8 mouse cellular contexts compared by ENCODE assay signal in genomic region chr9:104407559-104408376, GRCm38 (mm10).
DNase-seq lines count a peak whose midpoint lies in the region; ATAC-seq lines count a peak whose summit lies in the region.

No protein-coding gene starts in this region.

- H3K27ac ChIP-seq in forebrain, embryonic 12.5 days: no peak overlapping the region
- peak overlapping the region; percentile 59 for H3K27ac ChIP-seq in intestine, embryonic 16.5 days (ENCODE audit: low read length)
- H3K27ac ChIP-seq in liver, embryonic 16.5 days (ENCODE audit: low read length): no peak overlapping the region
- no peak overlapping the region for H3K27ac ChIP-seq in neural tube, embryonic 12.5 days

- peak overlapping the region; percentile 55 for H3K4me2 ChIP-seq in forebrain, embryonic 12.5 days
- peak overlapping the region; percentile 54 for H3K4me2 ChIP-seq in intestine, embryonic 16.5 days (ENCODE audit: low read depth, low read length)
- peak overlapping the region; percentile 52 for H3K4me2 ChIP-seq in liver, embryonic 16.5 days (ENCODE audit: low read depth, low read length)
- peak overlapping the region; percentile 63 for H3K4me2 ChIP-seq in neural tube, embryonic 12.5 days (replicated peaks)

- no peak overlapping the region for H3K9ac ChIP-seq in forebrain, embryonic 12.5 days
- H3K9ac ChIP-seq in intestine, embryonic 16.5 days (ENCODE audit: low read depth, low read length): peak overlapping the region; percentile 61
- no peak overlapping the region for H3K9ac ChIP-seq in liver, embryonic 16.5 days (ENCODE audit: low read depth, low read length)
- no peak overlapping the region for H3K9ac ChIP-seq in neural tube, embryonic 12.5 days

- intact Hi-C loops in heart, postnatal 14 days (cut with DNase I): no loop called here

- peak overlapping the region; percentile 28 for H3K4me3 ChIP-seq in forebrain, embryonic 12.5 days (replicated peaks)
- H3K4me3 ChIP-seq in intestine, embryonic 16.5 days (ENCODE audit: low read length): peak overlapping the region; percentile 41
- 0 out of 2 replicates have a peak overlapping the region, but pooled peaks have one; percentile 3 for H3K4me3 ChIP-seq in liver, embryonic 16.5 days (ENCODE audit: low read depth, low read length)
- no peak overlapping the region for H3K4me3 ChIP-seq in neural tube, embryonic 12.5 days

- no peaks in the 10 kb centered on the region for H3K36me3 ChIP-seq in forebrain, embryonic 12.5 days (replicated peaks)
- no peaks in the 10 kb centered on the region for H3K36me3 ChIP-seq in intestine, embryonic 16.5 days (ENCODE audit: control insufficient read depth, insufficient read depth, low read length)
- H3K36me3 ChIP-seq in liver, embryonic 16.5 days (ENCODE audit: control insufficient read depth, insufficient read depth): no peaks in the 10 kb centered on the region
- H3K36me3 ChIP-seq in neural tube, embryonic 12.5 days: no peaks in the 10 kb centered on the region

- WGBS in forebrain, embryonic 12.5 days: 21% methylated on average over 17 of the region's 18 CpGs
- WGBS in intestine, embryonic 16.5 days: 22% methylated on average over 18 of the region's 18 CpGs
- WGBS in liver, embryonic 16.5 days (ENCODE audit: insufficient replicate concordance): 16% methylated on average over 18 of the region's 18 CpGs
- WGBS in neural tube, embryonic 12.5 days: 23% methylated on average over 18 of the region's 18 CpGs

- DNase-seq in heart, adult 11 months: peak; percentile 89
- no peak for DNase-seq in heart, postnatal 14 days
- peak; percentile 32 for DNase-seq in R1 (ENCODE audit: low read depth, low spot score)
- no peak for DNase-seq in cerebellum, postnatal 4 days (ENCODE audit: low spot score in 2 of 2)

- H3K9me3 ChIP-seq in forebrain, embryonic 12.5 days: no peaks in the 10 kb centered on the region
- no peaks in the 10 kb centered on the region for H3K9me3 ChIP-seq in intestine, embryonic 16.5 days (ENCODE audit: control insufficient read depth, low read length)
- H3K9me3 ChIP-seq in liver, embryonic 16.5 days (replicated peaks; ENCODE audit: control insufficient read depth, low read length): no peaks in the 10 kb centered on the region
- no peaks in the 10 kb centered on the region for H3K9me3 ChIP-seq in neural tube, embryonic 12.5 days

- peaks cover 12% of the 10 kb centered on the region for H3K4me1 ChIP-seq in forebrain, embryonic 12.5 days
- H3K4me1 ChIP-seq in intestine, embryonic 16.5 days (ENCODE audit: control insufficient read depth, insufficient read depth, low read length): 0 out of 2 replicates have a peak, but pooled peaks cover 4% of the 10 kb centered on the region
- no peaks in the 10 kb centered on the region for H3K4me1 ChIP-seq in liver, embryonic 16.5 days (ENCODE audit: control insufficient read depth, low read depth, low read length)
- no peaks in the 10 kb centered on the region for H3K4me1 ChIP-seq in neural tube, embryonic 12.5 days

- peaks cover 21% of the 10 kb centered on the region for H3K27me3 ChIP-seq in forebrain, embryonic 12.5 days
- no peaks in the 10 kb centered on the region for H3K27me3 ChIP-seq in intestine, embryonic 16.5 days (replicated peaks; ENCODE audit: control insufficient read depth, insufficient read depth, low read length)
- peaks cover 3% of the 10 kb centered on the region; the same call in 1 of the 2 replicates for H3K27me3 ChIP-seq in liver, embryonic 16.5 days (ENCODE audit: control insufficient read depth, insufficient read depth, low read depth, low read length)
- no peaks in the 10 kb centered on the region for H3K27me3 ChIP-seq in neural tube, embryonic 12.5 days (replicated peaks)

- ATAC-seq in forebrain, embryonic 12.5 days (ENCODE audit: low FRiP score): no peak
- ATAC-seq in intestine, embryonic 16.5 days: peak; percentile 77
- 0 out of 2 replicates have a peak, but pooled peaks have one; percentile 19 for ATAC-seq in liver, embryonic 16.5 days (ENCODE audit: low read depth)
- ATAC-seq in neural tube, embryonic 12.5 days (ENCODE audit: low FRiP score, low read depth): peak; percentile 29

Comparison
In these comparisons a context has a peak if more than half of its experiments do, and no peak if none do; other contexts are left out.
1. DNase-seq: peak in heart, adult 11 months (single experiment) and R1 (single experiment); none in heart, postnatal 14 days (0 of 2) and cerebellum, postnatal 4 days (0 of 2).
2. Peak in every context shown above with its lines, with median percentiles within 50 percentile points of each other: H3K4me2 ChIP-seq.